Mouse (Mus musculus): ENCODE measurements around the gene Snapc4.

- no peak for TF ChIP-seq CTCF (IDR thresholded peaks at IDR 0.05; ENCODE audit: insufficient read depth, low read depth, low read length)
- TF ChIP-seq POLR2A (IDR thresholded peaks at IDR 0.05; ENCODE audit: insufficient read depth, low read depth, low read length): no peak
Measured at GRCm38 (mm10) chr2:26313394-26313793, 67.1 kb downstream of the Snapc4 start.

All from olfactory bulb, adult 2 months (tissue).